Mouse (Mus musculus): ENCODE measurements around the gene Ankar. TPM values are rescaled to one million over a fixed set of nuclear protein-coding genes. Genes with fewer than 3 reads are reported as not detected.

Ankar gene
- polyA plus RNA-seq, 2 experiments, result not detected

DNA sequence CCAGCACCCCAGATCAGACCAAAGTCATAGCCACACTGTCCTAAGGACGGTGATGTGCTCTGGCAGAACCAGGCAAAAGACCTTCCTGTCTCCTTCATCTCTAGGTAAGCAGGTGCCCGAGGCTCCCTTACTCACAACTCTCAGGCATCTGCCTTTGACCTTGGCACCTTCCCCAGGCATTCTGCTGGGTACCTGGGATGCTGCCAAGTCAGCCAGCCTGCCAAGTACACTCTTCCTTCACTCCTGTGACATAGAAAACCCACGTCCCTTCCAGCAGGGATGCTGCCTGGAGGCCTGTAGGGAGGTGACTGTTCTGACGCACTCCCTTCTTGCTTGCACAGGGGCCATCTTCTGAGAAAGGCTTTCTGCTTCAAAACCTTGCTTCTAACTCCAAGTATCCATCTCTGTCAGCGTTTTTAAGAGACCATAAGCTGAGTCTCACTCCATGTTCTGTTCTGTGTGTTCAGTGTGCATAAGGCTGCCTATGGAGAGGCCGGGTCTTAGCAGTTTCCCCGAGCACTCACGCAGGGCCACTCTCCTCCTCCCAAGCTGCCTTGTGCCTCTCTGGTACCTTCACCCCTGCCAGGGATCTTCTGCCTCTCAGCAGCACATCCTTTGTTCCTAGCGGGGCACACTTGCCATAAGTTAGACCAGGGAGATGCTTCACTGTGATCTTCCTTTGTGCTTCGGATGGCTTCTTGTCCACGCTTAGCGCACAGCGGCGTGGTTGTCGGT is 38.7 kb upstream of the Ankar start:
- Histone ChIP-seq H3K27ac (replicated peaks; ENCODE audit: low read depth, low read length) (peak overlapping the region; percentile 52; the same call in 1 of the 2 replicates), H3K27me3 (ENCODE audit: control insufficient read depth, insufficient read depth, low read length) (no peaks in the 10 kb centered on the region), H3K4me1 (ENCODE audit: control insufficient read depth, insufficient read depth, low read length) (peaks cover 6% of the 10 kb centered on the region; the same call in 1 of the 2 replicates), H3K4me3 (replicated peaks; ENCODE audit: low read length) (no peak overlapping the region), H3K9me3 (ENCODE audit: control insufficient read depth, low read length) (no peaks in the 10 kb centered on the region), H3K9ac (ENCODE audit: low read depth, low read length, severe bottlenecking) (peak overlapping the region; percentile 25; the same call in 1 of the 2 replicates), H3K4me2 (replicated peaks; ENCODE audit: low read depth, low read length, severe bottlenecking) (no peak overlapping the region), H3K36me3 (ENCODE audit: control insufficient read depth, insufficient read depth, low read length) (no peaks in the 10 kb centered on the region)
- TF ChIP-seq POLR2A (IDR thresholded peaks at IDR 0.05; ENCODE audit: borderline replicate concordance, extremely low read depth, insufficient read depth, insufficient read length), result no peak
- 78% methylated on average over 15 of the region's 15 CpGs for WGBS
- ATAC-seq (ENCODE audit: low FRiP score, low read depth) (no peak), DNase-seq (ENCODE audit: low spot score) (no peak)

DNA sequence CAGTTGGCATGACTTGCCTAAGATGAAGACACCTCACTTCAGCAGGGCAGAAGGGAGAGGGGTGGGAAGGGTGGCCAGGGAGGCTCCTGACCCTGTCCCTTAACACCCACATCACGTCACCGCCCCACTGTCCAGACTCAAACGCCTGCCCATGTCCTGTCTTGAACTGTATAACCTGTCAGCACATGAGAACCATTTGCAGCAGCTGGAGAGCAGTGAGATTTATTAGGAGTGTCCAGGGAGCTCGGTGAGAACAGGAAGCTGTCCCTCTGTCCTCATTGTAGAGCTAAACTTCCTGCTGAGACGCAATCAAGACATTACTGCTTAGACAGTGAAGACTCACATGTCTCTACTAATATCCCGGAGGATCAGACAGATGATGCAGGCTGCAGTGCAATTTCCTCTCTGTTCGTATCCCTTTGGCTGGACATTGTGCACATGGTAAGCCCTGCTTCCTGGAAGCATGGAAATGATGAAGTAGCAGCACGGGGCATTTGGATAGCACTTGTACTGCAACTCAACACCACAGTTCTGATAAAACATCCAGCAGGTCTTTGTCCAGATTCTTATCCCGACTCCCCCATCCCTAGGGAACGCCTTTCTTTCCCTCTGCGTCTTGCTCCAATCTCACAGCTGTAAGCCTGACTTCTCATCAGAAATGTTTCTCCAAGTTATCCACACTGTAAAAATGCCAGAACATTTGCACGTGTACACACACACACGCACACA is 36.2 kb upstream of the Ankar start:
- Histone ChIP-seq H3K4me2 (replicated peaks; ENCODE audit: low read depth, low read length, severe bottlenecking) (no peak overlapping the region), H3K9ac (ENCODE audit: low read depth, low read length, severe bottlenecking) (no peak overlapping the region), H3K9me3 (ENCODE audit: control insufficient read depth, low read length) (no peaks in the 10 kb centered on the region), H3K4me3 (replicated peaks; ENCODE audit: low read length) (no peak overlapping the region), H3K4me1 (ENCODE audit: control insufficient read depth, insufficient read depth, low read length) (peaks cover 6% of the 10 kb centered on the region; the same call in 1 of the 2 replicates), H3K27ac (replicated peaks; ENCODE audit: low read depth, low read length) (no peak overlapping the region), H3K27me3 (ENCODE audit: control insufficient read depth, insufficient read depth, low read length) (no peaks in the 10 kb centered on the region), H3K36me3 (ENCODE audit: control insufficient read depth, insufficient read depth, low read length) (no peaks in the 10 kb centered on the region)
- no peak for TF ChIP-seq POLR2A (IDR thresholded peaks at IDR 0.05; ENCODE audit: borderline replicate concordance, extremely low read depth, insufficient read depth, insufficient read length)
- ATAC-seq (ENCODE audit: low FRiP score, low read depth), result no peak
- 33% methylated on average over 13 of the region's 13 CpGs for WGBS
- DNase-seq (ENCODE audit: low spot score), result peak; percentile 42

DNA sequence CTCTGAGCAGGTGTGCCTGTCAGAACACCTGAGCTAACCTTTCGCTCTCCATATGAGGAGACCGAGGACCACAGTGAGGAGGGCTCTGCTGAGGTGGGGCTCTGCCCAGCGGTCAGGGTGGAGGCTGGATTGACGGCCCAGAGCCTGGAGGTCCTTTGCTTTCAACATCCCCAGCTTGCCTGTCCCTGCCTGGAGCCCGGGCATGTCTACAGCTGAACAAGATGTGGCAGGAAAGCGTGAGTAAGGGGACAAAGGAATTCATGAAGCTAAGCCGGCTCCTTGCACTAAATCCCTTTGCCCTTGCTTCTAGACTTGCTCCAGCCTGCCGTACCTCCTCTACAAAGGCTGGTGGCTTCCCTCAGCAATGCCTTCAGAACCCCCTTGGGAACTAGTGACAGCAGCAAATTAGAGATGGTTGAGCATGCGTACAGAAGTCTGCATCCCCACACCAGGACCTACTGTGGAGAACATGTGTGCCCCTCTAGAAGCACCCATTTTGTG is 32.9 kb upstream of the Ankar start:
- peaks cover 26% of the 10 kb centered on the region for H3K4me1 ChIP-seq (ENCODE audit: control insufficient read depth, insufficient read depth, low read length)
- no peak overlapping the region for H3K4me3 ChIP-seq (replicated peaks; ENCODE audit: low read length)
- H3K27ac ChIP-seq (replicated peaks; ENCODE audit: low read depth, low read length), result no peak overlapping the region
- no peaks in the 10 kb centered on the region for H3K27me3 ChIP-seq (ENCODE audit: control insufficient read depth, insufficient read depth, low read length)
- no peak overlapping the region for H3K9ac ChIP-seq (ENCODE audit: low read depth, low read length, severe bottlenecking)
- no peak for ATAC-seq (ENCODE audit: low FRiP score, low read depth)
- WGBS, result 86% methylated on average over 9 of the region's 9 CpGs
- no peak for TF ChIP-seq POLR2A (IDR thresholded peaks at IDR 0.05; ENCODE audit: borderline replicate concordance, extremely low read depth, insufficient read depth, insufficient read length)
- H3K9me3 ChIP-seq (ENCODE audit: control insufficient read depth, low read length), result no peaks in the 10 kb centered on the region
- H3K36me3 ChIP-seq (ENCODE audit: control insufficient read depth, insufficient read depth, low read length), result no peaks in the 10 kb centered on the region
- peak; percentile 26 for DNase-seq (ENCODE audit: low spot score)
- H3K4me2 ChIP-seq (replicated peaks; ENCODE audit: low read depth, low read length, severe bottlenecking), result no peak overlapping the region

DNA sequence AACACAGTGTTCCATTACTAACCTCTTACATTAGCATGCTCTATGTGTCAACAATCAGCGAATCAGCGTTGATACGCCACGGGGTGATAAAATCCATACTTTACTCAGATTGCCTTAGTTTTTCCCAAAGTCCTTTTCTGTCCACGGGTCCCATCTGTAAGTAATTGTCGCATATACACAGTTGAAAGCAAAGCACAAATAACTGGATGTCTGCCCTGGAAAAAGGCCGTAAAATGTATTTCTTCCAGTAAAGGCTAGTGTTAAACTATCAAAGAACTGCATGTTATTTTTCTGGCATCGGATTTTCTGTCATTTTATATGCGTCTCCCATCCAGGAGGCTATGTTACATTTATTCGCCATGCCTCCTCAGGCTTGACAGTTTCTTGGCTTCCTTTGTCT is 29.7 kb upstream of the Ankar start:
- Histone ChIP-seq H3K9me3 (ENCODE audit: control insufficient read depth, low read length) (no peaks in the 10 kb centered on the region), H3K4me2 (replicated peaks; ENCODE audit: low read depth, low read length, severe bottlenecking) (0 out of 2 replicates have a peak overlapping the region, but pooled peaks have one; percentile 13), H3K9ac (ENCODE audit: low read depth, low read length, severe bottlenecking) (no peak overlapping the region), H3K27ac (replicated peaks; ENCODE audit: low read depth, low read length) (peak overlapping the region; percentile 61; the same call in 1 of the 2 replicates), H3K36me3 (ENCODE audit: control insufficient read depth, insufficient read depth, low read length) (no peaks in the 10 kb centered on the region), H3K27me3 (ENCODE audit: control insufficient read depth, insufficient read depth, low read length) (no peaks in the 10 kb centered on the region), H3K4me1 (ENCODE audit: control insufficient read depth, insufficient read depth, low read length) (peaks cover 26% of the 10 kb centered on the region), H3K4me3 (replicated peaks; ENCODE audit: low read length) (no peak overlapping the region)
- no peak for TF ChIP-seq POLR2A (IDR thresholded peaks at IDR 0.05; ENCODE audit: borderline replicate concordance, extremely low read depth, insufficient read depth, insufficient read length)
- WGBS, result 24% methylated on average over 10 of the region's 10 CpGs
- DNase-seq (ENCODE audit: low spot score) (peak; percentile 92), ATAC-seq (ENCODE audit: low FRiP score, low read depth) (peak; percentile 36)

DNA sequence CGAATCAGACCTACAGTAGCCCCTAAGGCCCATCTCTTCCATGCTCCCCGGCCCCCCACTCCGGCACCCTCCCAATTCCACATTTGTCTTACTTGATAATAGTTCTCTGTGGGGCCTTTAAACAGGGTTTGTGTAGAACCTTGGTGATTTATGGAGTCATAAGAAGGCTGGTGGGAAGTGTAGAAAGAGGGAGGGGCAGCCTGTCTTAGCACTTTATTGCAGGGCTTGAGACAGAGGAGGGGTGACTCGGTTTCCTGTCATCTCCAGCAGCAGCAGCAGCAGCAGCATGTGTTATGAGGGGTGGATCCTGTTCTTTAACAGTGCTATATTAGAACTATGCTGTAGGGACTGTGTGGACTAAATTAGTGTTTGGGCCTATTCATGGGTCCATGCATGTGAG is 28.4 kb upstream of the Ankar start:
- no peak overlapping the region for H3K4me3 ChIP-seq (replicated peaks; ENCODE audit: low read length)
- H3K4me2 ChIP-seq (replicated peaks; ENCODE audit: low read depth, low read length, severe bottlenecking), result no peak overlapping the region
- H3K27ac ChIP-seq (replicated peaks; ENCODE audit: low read depth, low read length), result no peak overlapping the region
- WGBS, result 30% methylated on average over 4 of the region's 4 CpGs
- TF ChIP-seq POLR2A (IDR thresholded peaks at IDR 0.05; ENCODE audit: borderline replicate concordance, extremely low read depth, insufficient read depth, insufficient read length), result no peak
- H3K27me3 ChIP-seq (ENCODE audit: control insufficient read depth, insufficient read depth, low read length), result no peaks in the 10 kb centered on the region
- no peaks in the 10 kb centered on the region for H3K9me3 ChIP-seq (ENCODE audit: control insufficient read depth, low read length)
- ATAC-seq (ENCODE audit: low FRiP score, low read depth), result peak; percentile 16; the same call in 1 of the 2 replicates
- peaks cover 26% of the 10 kb centered on the region for H3K4me1 ChIP-seq (ENCODE audit: control insufficient read depth, insufficient read depth, low read length)
- DNase-seq (ENCODE audit: low spot score), result peak; percentile 15
- H3K9ac ChIP-seq (ENCODE audit: low read depth, low read length, severe bottlenecking), result no peak overlapping the region
- H3K36me3 ChIP-seq (ENCODE audit: control insufficient read depth, insufficient read depth, low read length), result no peaks in the 10 kb centered on the region
